ENCODE assay signal across 16 mouse cellular contexts in genomic region chr4:156004109-156004508, GRCm38 (mm10). TPM values are rescaled to one million over a fixed set of nuclear protein-coding genes. Genes with fewer than 3 reads are reported as not detected.
"Had no signal": no experiment of that assay in that cellular context is flagged by ENCODE, and none has a peak within 500 bp of the region (broad histone marks: within the 10 kb centered on the region; RNA-seq: fewer than 3 reads in every experiment).

No protein-coding gene starts in this region.

- ATAC-seq: lung, postnatal 0 days; midbrain, embryonic 15.5 days had no signal

- DNase-seq: kidney, adult 2 months; kidney, postnatal 25 days; layer of hippocampus, postnatal 36 days; liver, embryonic 13.5 days; lung, embryonic 14.5 days; retina, postnatal 1 day; right cerebral cortex, postnatal 25 days; thymus, postnatal 4 days had no signal

RNA-seq across cellular contexts. Expression of gene Tnfrsf18, which starts 21.9 kb away (rescaled TPM):
- total RNA-seq: layer of hippocampus, adult 2 months; layer of hippocampus, postnatal 10 days; layer of hippocampus, postnatal 36 days; left cerebral cortex, adult 2 months; left cerebral cortex, postnatal 10 days; left cerebral cortex, postnatal 36 days; liver, adult 2 months had no signal
